Mouse (Mus musculus): ENCODE measurements at regions not wholly inside any gene's neighbourhood (a gene's known extent, or its start where the extent isn't known, plus 50 kb on each side); places are given as distances from the start of the nearest gene placed in this dataset.

GRCm38 (mm10) chr10:42072758-42073157, 54.5 kb upstream of the Armc2 start:
- Histone ChIP-seq H3K4me3 (replicated peaks; ENCODE audit: low read length) (no peak overlapping the region), H3K4me2 (replicated peaks) (no peak overlapping the region), H3K27me3 (ENCODE audit: control insufficient read depth, insufficient read depth, low read length) (no peaks in the 10 kb centered on the region), H3K4me1 (replicated peaks; ENCODE audit: control insufficient read depth, insufficient read depth, low read length) (peaks cover 13% of the 10 kb centered on the region), H3K9me3 (ENCODE audit: control insufficient read depth, low read length) (no peaks in the 10 kb centered on the region), H3K9ac (no peak overlapping the region), H3K27ac (no peak overlapping the region), H3K36me3 (replicated peaks; ENCODE audit: control insufficient read depth, insufficient read depth) (no peaks in the 10 kb centered on the region)
- DNase-seq (ENCODE audit: low spot score) (no peak), ATAC-seq (ENCODE audit: low FRiP score) (no peak)
- WGBS: 31% methylated on average over 9 of the region's 9 CpGs

- no peaks in the 10 kb centered on the region for H3K9me3 ChIP-seq (ENCODE audit: control insufficient read depth, low read length)
- no peak overlapping the region for H3K4me2 ChIP-seq (replicated peaks)
- no peak for ATAC-seq (ENCODE audit: low FRiP score)
- peaks cover 13% of the 10 kb centered on the region for H3K4me1 ChIP-seq (replicated peaks; ENCODE audit: control insufficient read depth, insufficient read depth, low read length)
- no peak for DNase-seq (ENCODE audit: low spot score)
- 43% methylated on average over 3 of the region's 3 CpGs for WGBS
- no peak overlapping the region for H3K27ac ChIP-seq
- no peaks in the 10 kb centered on the region for H3K27me3 ChIP-seq (ENCODE audit: control insufficient read depth, insufficient read depth, low read length)
- H3K9ac ChIP-seq: no peak overlapping the region
- H3K4me3 ChIP-seq (replicated peaks; ENCODE audit: low read length): no peak overlapping the region
- no peaks in the 10 kb centered on the region for H3K36me3 ChIP-seq (replicated peaks; ENCODE audit: control insufficient read depth, insufficient read depth)
Measured at GRCm38 (mm10) chr10:42072131-42072530, 53.9 kb upstream of the Armc2 start.

GRCm38 (mm10) chr10:42071404-42072024, 53.3 kb upstream of the Armc2 start:
- Histone ChIP-seq H3K4me1 (replicated peaks; ENCODE audit: control insufficient read depth, insufficient read depth, low read length) (peaks cover 13% of the 10 kb centered on the region), H3K9me3 (ENCODE audit: control insufficient read depth, low read length) (no peaks in the 10 kb centered on the region), H3K4me3 (replicated peaks; ENCODE audit: low read length) (no peak overlapping the region), H3K4me2 (replicated peaks) (peak overlapping the region; percentile 11; the same call in 1 of the 2 replicates), H3K36me3 (replicated peaks; ENCODE audit: control insufficient read depth, insufficient read depth) (no peaks in the 10 kb centered on the region), H3K9ac (peak overlapping the region; percentile 43; the same call in 1 of the 2 replicates), H3K27me3 (ENCODE audit: control insufficient read depth, insufficient read depth, low read length) (no peaks in the 10 kb centered on the region), H3K27ac (no peak overlapping the region)
- DNase-seq (ENCODE audit: low spot score) (peak; percentile 58), ATAC-seq (ENCODE audit: low FRiP score) (peak; percentile 77)
- 16% methylated on average over 8 of the region's 8 CpGs for WGBS

- peaks cover 13% of the 10 kb centered on the region for H3K4me1 ChIP-seq (replicated peaks; ENCODE audit: control insufficient read depth, insufficient read depth, low read length)
- 22% methylated on average over 10 of the region's 10 CpGs for WGBS
- peak; percentile 40 for DNase-seq (ENCODE audit: low spot score)
- no peak overlapping the region for H3K9ac ChIP-seq
- no peaks in the 10 kb centered on the region for H3K27me3 ChIP-seq (ENCODE audit: control insufficient read depth, insufficient read depth, low read length)
- H3K4me3 ChIP-seq (replicated peaks; ENCODE audit: low read length): no peak overlapping the region
- no peaks in the 10 kb centered on the region for H3K36me3 ChIP-seq (replicated peaks; ENCODE audit: control insufficient read depth, insufficient read depth)
- H3K9me3 ChIP-seq (ENCODE audit: control insufficient read depth, low read length): no peaks in the 10 kb centered on the region
- peak; percentile 35; the same call in 1 of the 2 replicates for ATAC-seq (ENCODE audit: low FRiP score)
- H3K27ac ChIP-seq: no peak overlapping the region
- no peak overlapping the region for H3K4me2 ChIP-seq (replicated peaks)
Measured at GRCm38 (mm10) chr10:42070611-42071403, 52.6 kb upstream of the Armc2 start.

- Histone ChIP-seq H3K36me3 (replicated peaks; ENCODE audit: control insufficient read depth, insufficient read depth) (no peaks in the 10 kb centered on the region), H3K9ac (no peak overlapping the region), H3K27me3 (ENCODE audit: control insufficient read depth, insufficient read depth, low read length) (no peaks in the 10 kb centered on the region), H3K4me2 (replicated peaks) (no peak overlapping the region), H3K9me3 (ENCODE audit: control insufficient read depth, low read length) (no peaks in the 10 kb centered on the region), H3K4me3 (replicated peaks; ENCODE audit: low read length) (no peak overlapping the region), H3K4me1 (replicated peaks; ENCODE audit: control insufficient read depth, insufficient read depth, low read length) (peaks cover 13% of the 10 kb centered on the region), H3K27ac (no peak overlapping the region)
- DNase-seq (ENCODE audit: low spot score): no peak
- 94% methylated on average over 8 of the region's 8 CpGs for WGBS
- no peak for ATAC-seq (ENCODE audit: low FRiP score)
Measured at GRCm38 (mm10) chr10:42069751-42070150, 51.5 kb upstream of the Armc2 start.

- H3K36me3 ChIP-seq (replicated peaks; ENCODE audit: control insufficient read depth, insufficient read depth): no peaks in the 10 kb centered on the region
- no peaks in the 10 kb centered on the region for H3K9me3 ChIP-seq (ENCODE audit: control insufficient read depth, low read length)
- H3K9ac ChIP-seq: no peak overlapping the region
- 85% methylated on average over 2 of the region's 2 CpGs for WGBS
- H3K27ac ChIP-seq: no peak overlapping the region
- no peak overlapping the region for H3K4me3 ChIP-seq (replicated peaks; ENCODE audit: low read length)
- ATAC-seq (ENCODE audit: low FRiP score) (no peak), DNase-seq (ENCODE audit: low spot score) (no peak)
- no peak overlapping the region for H3K4me2 ChIP-seq (replicated peaks)
- no peaks in the 10 kb centered on the region for H3K27me3 ChIP-seq (ENCODE audit: control insufficient read depth, insufficient read depth, low read length)
- peaks cover 13% of the 10 kb centered on the region for H3K4me1 ChIP-seq (replicated peaks; ENCODE audit: control insufficient read depth, insufficient read depth, low read length)
Measured at GRCm38 (mm10) chr10:42068497-42068896, 50.3 kb upstream of the Armc2 start.
